Mouse (Mus musculus) myocyte (in vitro differentiated cells): ENCODE results near the gene Zbp1.

Source experiments
- CEBPB ChIP-seq: IDR thresholded peaks from 2 replicates; pipeline ENCODE4 v1.6.1; 2011; ENCODE audit warnings: mild to moderate bottlenecking, moderate library complexity; ENCODE audit not compliant: poor library complexity, insufficient read depth, severe bottlenecking
- E2F4 ChIP-seq: IDR thresholded peaks from one replicate; pipeline ENCODE4 v1.6.1; 2011; ENCODE audit warnings: mild to moderate bottlenecking, control low read depth, moderate library complexity; ENCODE audit not compliant: insufficient read depth
- MAX ChIP-seq: IDR thresholded peaks from one replicate; pipeline ENCODE4 v1.6.1; 2011; ENCODE audit warnings: low read depth, mild to moderate bottlenecking, control low read depth
- MYOD1 ChIP-seq, 3 experiments: IDR thresholded peaks; one replicate each; pipeline ENCODE4 v1.6.1; 2011; ENCODE audit warnings: control low read depth in 2 of 3, low read depth in 2 of 3, mild to moderate bottlenecking in 2 of 3, moderate library complexity in 1 of 3; ENCODE audit not compliant: insufficient read length in 2 of 3, control insufficient read depth in 1 of 3
- MYOG ChIP-seq, 3 experiments: IDR thresholded peaks; one replicate each; pipeline ENCODE4 v1.6.1; 2011; ENCODE audit warnings: control low read depth in 2 of 3, low read depth in 2 of 3, mild to moderate bottlenecking in 2 of 3; ENCODE audit not compliant: insufficient read length in 2 of 3, control insufficient read depth in 1 of 3, insufficient read depth in 1 of 3
- POLR2A ChIP-seq: IDR thresholded peaks from one replicate; pipeline ENCODE4 v1.6.1; 2011; ENCODE audit warnings: low read depth, mild to moderate bottlenecking, control low read depth, moderate library complexity; ENCODE audit not compliant: insufficient read length
- POLR2AphosphoS2 ChIP-seq: IDR thresholded peaks from one replicate; pipeline ENCODE4 v1.6.1; 2011; ENCODE audit warnings: low read depth, control low read depth; ENCODE audit not compliant: insufficient read length
- SRF ChIP-seq: IDR thresholded peaks from one replicate; pipeline ENCODE4 v1.6.1; 2011; ENCODE audit warnings: low read depth; ENCODE audit not compliant: control insufficient read depth, insufficient read length
- TCF12 ChIP-seq: IDR thresholded peaks from one replicate; pipeline ENCODE4 v1.6.1; 2011; ENCODE audit warnings: mild to moderate bottlenecking, control low read depth; ENCODE audit not compliant: poor library complexity, insufficient read depth, severe bottlenecking
- USF1 ChIP-seq: IDR thresholded peaks from one replicate; pipeline ENCODE4 v1.6.1; 2011; ENCODE audit warnings: low read depth, mild to moderate bottlenecking, control low read depth, moderate library complexity

GRCm38 (mm10) chr2:173184475-173185080 lies 34.1 kb downstream of the Zbp1 start:
- TF ChIP-seq POLR2A (no peak), E2F4 (no peak), TCF12 (no peak), MYOD1 (IDR thresholded peaks at IDR 0.05; ENCODE audit: control insufficient read depth in 1 of 3, insufficient read length in 2 of 3, low read depth in 2 of 3) (no peak), MAX (no peak), USF1 (no peak), MYOG (IDR thresholded peaks at IDR 0.05; ENCODE audit: control insufficient read depth in 1 of 3, insufficient read depth in 1 of 3, insufficient read length in 2 of 3, low read depth in 2 of 3) (no peak), SRF (no peak), CEBPB (no peak), POLR2AphosphoS2 (no peak)
